Mouse (Mus musculus) WW6 (cell line): ENCODE data around the gene Rubcn.

ENCODE experiments used
- DNase-seq: peaks from one replicate; pipeline ENCODE4 v3.0.0-alpha.2; 2013; ENCODE audit warnings: low read depth, low spot score

Gene Rubcn

DNA sequence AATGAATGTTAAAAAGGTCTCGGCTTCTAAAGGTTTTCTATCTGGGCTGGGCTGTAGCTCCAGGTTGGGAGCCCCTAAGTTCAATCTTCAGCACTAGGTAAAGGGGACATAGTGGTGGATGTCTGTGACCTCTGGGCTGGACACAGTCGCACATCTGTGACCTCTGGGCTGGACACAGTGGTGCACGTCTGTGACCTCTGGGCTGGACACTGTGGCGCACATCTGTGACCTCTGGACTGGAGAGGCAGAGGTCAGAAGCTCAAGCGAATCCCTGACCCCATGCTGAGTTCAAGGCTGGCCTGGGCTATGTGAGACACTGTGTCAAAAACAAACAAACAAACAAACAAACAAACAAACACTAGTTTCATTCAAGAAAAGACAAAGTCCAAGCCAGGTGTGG lies 7.3 kb downstream of the Rubcn start:
- DNase-seq = no peak

DNA sequence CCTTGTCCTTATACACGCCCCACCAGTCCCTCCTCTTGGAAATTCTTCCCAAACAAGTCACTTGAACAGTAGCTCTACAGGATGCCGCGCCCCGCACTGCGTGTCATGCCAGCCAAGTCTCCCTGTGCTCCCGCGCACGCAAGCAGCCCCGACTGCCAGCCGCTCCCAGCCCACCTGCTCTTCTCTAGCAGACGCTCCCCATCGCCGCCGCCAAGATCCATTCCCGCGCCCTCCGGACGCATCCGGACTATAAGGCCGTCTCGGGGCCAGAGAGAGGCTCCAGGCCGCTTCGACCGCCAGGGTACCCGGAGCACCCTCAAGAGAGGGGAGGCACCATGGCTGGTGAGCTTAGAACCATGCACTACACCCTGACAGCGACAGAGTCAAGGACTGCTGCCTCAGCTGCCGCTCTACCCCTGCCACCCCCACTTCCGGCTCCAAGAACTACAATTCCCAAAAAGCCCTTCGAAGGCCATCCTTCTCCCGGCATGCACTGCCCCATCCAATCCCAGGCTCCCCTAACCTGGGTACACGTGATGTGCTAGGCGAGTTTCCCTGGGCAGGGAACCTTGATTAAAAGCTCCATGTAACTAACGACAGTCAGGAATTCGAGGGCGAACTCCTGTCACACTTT lies 9.5 kb downstream of the Rubcn start:
- DNase-seq = peak; percentile 80

DNA sequence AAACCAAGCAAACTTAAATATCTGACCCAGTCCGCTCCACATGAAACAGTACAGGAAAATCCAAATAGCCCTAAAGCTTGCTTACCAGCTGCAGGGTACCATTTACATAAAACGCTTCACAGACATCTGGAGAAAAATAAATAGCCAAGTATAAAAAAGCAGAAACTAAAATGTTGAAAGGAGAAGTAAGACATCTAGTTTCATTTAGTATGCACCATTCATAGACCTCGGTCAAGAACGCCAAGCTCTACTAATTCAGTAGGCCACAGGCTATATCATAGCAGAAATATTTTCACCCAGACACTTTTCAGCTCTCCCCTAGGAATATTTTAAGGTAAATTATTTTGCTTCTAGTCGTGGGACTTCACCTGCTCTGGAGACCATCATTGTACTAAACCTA lies 10.9 kb downstream of the Rubcn start:
- no peak for DNase-seq

DNA sequence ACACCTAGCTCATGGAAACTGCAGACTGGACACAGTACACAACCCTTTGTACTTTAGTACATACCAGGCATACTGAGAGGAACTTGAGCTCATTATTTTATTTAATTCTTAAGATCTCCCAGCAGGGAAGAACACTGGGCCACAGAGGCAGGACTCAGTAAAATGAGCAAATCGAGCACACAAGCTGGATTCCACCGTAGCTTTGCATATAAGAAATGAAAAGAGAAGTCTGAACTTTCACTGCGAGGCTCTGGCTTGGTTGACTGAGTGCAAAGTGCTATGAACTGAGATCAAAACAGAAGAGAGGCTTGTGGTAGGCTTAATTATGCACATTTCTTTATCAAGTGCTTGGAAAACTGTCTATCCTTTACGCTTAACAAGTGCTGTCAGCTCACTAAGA lies 12.2 kb downstream of the Rubcn start:
- DNase-seq = no peak

DNA sequence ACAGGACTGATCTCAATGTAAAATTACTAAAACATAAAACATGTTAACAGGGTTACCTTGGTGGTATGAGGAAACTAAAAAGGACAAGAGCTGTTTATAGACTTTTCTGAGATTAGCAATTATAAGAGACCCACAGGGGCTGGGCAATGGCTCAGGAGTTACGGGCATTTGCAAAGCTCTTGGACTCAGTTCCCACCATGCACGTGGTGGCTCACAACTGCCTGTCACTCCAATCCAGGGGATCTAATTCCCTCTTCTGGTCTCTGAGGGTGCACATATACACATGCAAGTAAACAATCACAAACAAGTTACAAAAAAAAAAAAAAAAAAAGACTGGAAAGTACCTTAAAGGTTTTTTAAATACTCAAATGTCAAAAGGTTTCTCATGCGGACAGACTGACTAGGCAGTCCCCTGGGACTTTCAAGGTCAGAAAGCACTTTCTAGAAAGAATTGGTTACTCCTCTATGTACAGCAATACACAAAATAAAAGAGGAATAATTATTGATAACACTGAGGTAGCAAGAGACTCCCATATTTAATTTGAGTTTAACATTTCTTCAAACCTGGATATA lies 15.7 kb downstream of the Rubcn start:
- no peak for DNase-seq

DNA sequence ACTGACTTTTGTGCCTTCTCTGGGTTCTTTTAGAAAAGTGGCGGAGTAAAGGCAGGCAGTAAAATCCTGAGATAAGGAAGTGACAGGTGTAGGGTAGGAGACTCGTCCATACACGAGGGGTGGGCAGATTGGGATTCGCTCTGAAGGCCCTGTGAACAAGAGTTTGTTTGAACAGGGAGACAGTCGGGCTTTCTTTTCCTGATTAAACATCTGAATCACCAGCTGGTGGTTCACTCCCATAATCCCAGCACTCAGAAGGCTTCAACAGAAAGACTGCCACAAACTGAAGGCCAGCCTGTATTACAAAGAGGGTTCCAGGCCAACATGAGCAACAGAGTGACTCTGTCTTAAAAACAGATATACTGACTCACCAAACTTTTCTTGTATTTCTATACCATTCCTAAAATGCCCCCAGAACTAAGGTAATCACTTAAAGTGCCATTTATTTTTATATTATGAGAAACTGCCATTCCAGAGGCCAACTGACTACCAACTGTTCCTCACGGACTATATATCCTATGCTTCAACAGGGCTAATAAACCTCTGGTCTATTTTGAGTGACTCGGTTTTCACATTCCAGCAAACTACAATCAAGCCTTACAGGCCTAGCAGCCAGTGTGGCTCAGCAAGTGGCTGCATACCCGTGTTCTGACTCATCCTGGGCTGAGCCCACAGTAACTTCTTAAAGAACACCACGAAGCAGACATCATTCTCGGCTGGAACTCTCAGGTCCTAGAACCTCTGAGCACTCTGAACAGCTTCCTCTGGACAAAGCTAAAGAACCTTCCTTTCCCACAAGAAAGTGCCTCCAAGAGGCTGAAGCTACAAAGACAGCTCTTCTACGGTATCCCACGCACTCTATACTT lies 18.6 kb downstream of the Rubcn start:
- DNase-seq = no peak

DNA sequence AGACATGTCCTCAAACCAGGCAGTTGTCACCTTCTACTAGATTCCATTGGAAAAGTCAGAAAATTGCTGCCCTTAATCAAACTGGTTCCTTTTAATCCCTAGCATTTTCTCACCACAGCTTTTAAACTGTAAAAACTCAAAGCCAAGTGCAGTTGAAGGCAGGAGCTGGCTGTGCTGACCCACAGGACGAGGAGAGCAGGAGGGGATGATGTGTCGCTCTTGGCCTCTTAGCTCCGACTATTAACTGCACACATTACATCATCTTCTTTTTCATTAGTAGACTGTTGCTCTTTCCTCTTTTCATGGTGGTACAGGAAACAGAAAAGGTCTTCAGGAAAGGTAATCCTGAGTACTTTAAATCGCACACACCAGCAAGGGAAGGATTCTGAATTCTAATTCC lies 19.2 kb downstream of the Rubcn start:
- DNase-seq = no peak

DNA sequence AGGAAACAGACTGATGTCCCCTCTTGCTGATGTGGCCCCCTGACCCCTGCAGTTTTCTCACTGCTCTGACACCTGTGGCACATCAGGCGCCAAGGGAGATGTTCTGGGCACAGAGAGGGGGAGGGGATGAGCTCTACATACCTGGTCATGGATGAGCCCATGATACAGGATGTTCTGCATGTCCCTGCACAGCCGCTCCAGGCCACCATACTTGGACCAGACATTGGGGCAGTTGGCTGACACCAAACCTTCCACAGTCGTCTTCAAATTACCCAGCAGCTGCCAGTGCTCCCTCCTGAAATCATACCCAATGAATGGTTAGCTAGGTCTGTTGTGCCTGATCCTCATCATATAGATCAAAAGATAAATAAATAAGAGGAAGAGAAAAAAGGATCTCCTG lies 20.8 kb downstream of the Rubcn start:
- no peak for DNase-seq

DNA sequence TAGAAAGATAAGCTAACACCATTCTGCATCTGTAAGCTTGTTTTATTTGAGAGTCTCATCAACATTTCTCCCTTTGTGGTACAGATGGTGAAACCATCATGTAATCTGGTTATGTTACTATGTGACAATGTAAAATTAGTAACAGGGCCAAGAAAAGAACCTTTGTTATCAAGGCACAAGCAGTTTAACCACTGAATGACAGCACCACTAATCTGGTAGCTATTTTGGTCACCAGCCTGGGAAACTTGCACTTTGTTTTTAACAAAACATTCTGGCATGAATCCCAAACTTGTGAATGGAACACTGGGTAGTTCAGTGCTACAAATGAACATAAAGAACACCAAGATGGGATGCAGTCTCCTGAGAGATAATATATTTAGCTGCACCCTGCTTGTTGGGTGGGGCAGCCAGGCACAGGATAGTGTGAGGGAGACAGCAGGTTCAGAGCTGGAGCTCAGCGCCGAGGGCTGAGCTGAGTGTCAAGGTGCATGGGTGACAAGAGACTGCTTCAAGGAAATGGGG lies 23.5 kb downstream of the Rubcn start:
- no peak for DNase-seq

DNA sequence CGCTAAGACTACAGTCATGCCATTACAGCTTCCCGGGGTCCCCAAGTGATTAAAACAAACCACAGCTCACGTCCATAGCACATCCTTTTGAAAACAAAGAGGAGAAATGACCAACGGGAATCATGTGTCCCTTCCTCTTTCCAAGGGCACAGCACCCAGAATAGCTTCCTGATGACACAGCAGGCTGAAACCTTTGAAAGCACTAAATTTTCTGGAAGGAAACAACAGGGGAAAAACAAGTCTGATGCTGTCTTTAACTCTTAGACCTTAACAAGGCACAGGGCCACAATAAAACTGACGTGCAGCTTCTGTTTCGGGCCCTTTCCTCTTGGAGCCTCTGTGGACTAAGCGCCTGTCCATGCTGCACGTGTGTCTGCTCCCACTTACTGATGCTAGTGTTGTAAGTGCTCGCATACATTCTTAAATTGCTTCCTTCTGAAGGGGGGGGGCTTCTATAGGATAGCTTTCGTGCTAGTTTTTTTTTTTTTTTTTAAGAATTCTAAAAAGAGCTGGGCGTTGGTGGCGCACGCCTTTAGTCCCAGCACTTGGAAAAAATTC lies 24.0 kb downstream of the Rubcn start:
- DNase-seq = no peak

DNA sequence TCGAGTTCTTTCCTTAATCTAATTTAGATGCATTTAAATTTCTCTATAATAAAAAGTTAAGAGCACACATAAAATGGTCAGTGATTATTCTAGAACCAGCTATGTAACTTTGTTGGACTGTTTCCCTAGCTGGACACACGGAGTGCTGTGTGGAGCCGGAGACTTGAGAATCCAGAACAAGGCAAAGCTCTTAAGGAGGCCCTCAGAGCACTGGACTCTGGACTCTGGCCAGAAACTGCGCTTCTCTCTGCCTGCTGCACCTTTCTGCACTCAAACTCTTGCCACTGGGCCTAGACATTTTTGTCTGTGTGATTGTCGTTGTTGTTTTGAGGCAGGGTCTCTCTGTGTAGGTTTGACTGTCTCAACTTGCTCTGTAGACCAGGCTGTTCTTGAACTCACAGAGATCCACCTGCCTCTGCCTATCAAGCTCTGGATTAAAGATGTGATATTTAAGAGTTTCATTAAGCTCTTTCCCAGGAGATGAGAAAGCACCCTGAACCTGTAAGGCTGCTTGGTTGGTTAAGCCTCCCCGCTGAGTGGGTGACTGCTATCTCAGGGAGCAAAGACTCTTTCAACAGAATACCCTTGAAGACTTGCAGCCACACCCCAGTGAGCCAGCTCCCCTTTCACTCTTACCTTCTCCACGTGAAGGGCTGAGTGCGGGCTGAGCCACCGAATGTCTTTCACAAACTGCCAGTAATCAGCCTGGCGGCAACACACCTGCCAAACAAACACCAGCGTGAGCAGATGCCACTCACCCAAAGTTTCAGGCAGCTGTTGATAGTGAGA lies 28.3 kb downstream of the Rubcn start:
- DNase-seq = no peak

DNA sequence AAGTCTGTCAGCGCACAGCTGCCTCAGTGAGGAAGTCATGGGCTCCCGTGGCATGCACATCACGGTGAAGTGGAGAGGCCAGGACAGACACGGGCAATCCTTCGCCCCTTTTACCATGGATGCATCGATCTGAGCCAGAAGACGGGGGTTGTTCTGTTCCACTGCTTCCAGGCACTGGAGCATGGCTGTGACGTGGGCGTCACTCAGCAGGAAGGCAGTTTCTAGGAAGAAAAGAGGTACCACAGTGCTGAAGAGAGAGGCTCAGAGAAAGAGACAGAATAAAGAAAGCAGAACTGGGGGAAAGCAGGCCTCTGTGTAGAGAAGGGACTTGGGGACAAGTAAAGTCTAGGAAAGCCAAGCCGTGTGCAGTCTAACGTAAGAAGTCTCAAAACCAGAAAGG lies 30.5 kb downstream of the Rubcn start:
- DNase-seq = no peak

DNA sequence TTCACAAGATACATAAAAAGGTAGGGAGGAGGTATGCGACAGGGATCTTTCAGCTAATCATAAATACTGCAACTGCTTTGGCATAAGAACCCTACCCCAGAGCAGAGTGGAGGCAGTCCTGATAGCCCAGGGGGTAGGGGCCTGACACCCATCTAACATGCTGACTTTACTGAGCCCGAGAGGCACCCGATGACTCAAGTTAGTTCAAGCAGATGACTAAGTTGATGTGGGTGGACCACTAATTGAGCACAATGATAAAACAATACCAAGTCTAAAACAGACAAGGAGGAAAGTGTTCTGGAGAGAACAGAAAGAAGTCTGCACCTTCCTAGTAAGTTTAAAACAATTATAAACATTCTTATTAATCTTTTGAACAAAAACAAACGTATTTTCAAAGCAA lies 46.1 kb downstream of the Rubcn start:
- no peak for DNase-seq

DNA sequence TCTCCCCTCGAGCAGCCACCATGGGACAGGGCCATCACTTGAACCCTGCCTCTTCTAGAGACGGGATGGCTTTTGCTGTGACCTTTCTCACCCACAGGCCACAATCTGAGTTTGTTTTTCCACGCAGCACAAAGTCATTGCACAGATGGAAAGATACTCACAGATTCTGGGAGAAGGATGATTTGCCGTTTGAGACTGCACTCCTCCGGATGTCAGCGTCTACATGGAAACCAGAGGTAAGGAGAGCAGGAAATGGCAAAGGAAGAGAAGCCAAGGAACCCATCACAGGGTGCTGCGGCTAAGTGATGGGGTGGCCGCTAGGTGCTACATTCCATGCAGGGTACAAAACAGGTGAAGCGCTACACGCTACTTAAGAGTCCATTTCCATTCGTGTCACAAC lies 48.5 kb downstream of the Rubcn start:
- DNase-seq = no peak

DNA sequence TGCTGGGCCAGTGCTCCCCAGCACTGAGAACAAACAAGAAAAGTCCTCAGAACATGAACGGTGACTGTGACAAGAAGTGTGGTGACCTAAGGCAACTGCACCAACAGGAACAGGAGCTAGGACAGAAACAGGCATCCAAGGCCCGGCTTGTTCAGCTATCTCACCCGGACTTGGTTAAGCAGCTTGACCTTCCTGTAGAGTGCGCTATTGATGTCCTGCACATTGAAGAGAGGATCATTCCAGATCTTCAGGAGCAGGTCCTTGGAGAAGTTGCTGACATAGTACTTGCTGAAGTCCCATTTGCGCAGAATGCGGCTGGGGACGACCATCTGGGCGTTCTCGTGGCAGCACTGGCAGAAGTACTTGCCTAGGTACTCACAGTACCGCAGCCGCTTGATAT lies 51.0 kb downstream of the Rubcn start:
- DNase-seq = no peak

DNA sequence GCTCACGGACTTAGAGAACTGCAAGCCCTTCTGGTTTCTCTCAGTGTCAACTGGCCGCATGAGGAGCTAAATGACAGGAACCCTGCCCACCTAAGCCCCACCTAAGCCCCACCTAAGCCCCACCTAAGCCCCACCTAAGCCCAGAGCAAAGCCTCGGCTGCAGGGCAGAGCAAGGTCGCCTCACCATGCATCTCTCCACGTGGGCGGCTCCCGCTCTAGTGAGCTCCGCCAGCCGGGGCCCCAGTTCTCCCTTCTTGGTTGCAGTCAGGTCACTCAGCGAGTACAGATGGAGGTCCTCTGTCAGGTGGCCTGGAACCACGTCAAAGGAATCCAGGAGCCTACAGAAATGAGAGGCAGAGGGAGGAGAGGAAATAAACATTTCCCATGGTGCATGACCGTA lies 52.2 kb downstream of the Rubcn start:
- no peak for DNase-seq

DNA sequence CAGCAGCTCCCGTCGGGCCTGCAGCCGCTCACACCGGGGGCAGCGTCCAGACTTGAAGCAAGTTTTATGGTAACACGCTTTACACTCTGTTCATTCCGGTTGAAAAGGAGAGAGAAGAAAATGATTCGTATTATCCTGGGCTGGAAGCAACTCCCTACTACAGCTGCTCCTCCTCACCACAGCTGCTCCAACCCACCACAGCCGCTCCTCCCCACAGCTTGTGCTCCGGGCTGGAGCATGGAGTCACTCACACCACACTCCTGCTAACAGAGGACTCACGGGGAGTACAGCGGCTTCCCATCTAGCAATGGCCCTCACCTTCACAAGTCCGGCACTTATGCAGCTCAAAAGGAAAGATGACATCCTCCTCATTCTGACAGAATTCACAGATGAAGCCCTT lies 53.5 kb downstream of the Rubcn start:
- no peak for DNase-seq

DNA sequence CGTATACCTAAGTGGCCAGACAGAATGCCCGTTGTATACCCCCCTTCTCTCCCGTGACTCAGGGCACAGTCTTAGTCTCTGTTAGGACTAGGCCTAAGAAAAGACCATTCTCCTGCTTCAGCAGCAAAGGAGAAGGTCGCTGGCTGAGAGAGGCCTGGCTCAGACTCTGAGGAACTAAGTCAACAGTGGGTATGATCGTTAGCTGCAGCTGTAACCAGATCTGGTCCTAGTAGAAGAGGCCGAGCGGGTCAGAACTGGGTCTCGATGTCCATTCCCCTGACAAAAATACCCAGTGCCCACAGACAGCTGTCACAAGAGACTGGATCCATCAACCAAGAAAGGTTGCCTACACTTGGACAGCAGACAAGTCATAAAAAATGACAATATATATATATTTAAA lies 54.1 kb downstream of the Rubcn start:
- no peak for DNase-seq

DNA sequence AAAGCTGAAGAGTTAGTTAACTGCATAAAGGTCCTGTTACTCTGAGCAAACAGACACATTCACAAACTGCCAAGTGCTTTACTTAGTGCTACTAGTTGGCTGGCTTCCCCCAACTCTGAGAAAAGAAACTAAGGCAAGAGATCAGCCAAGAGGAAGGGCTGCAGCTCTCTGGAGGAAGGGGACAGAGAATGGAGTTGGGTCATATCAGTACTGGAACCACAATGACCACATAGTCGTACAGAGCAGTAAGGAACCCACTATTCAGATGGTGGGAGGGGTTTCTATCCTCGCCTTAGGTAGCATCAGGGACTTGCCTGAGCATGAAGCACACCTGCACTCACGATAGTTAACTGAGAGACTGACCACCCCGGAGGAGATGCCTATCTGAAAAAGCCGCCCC lies 54.7 kb downstream of the Rubcn start:
- no peak for DNase-seq

DNA sequence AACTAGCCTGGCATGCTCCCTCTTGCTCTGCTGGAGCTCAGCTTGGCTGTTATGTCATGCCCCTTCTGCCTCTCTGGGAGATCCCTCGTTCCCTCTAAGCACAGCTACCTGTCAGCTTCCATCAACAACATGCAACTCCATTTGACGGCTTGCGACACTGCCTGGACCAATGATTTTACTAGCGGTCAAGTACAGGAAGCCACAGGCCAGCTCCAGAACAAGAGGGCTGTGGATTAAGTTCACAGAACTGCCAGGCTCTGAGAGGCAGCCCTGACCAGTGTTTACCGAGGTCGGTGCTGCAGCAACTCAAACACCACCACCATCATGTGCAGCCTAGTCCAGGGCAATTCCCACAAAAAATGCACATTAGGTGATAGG lies 55.1 kb downstream of the Rubcn start:
- no peak for DNase-seq

DNA sequence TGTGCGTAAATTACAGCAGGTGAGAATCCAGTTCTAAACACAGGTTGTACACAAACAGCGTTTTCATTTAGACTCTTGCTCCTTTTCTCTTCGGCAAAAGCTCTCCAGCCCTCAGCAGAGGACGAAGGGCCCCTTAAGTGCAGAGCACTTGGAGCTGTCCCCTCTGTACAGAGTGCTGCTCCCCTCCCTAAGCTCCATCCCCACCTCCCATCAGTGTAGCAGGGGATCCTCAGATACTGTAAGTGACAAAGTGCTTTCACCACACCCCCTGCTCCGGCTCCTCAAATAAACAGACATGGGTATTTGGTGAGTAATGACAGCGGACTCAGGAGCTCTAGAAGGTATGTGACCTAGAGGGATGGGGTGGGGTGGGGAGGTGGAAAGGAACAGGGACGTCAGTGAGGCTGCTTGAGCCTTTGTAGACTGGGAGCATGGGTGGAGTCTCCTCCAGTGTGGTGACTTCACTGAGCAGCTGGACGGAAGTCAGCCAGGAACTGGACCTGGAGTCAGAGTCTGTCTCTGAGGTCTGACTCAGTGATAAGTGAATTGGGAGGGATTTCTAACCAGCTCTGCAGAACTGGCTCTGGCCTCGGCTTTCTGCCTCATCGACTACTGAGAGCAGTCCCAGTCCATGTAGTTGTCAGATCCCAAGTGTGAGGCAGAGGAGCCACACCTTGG lies 55.7 kb downstream of the Rubcn start:
- DNase-seq = no peak
